Mouse (Mus musculus): ENCODE data around the gene Mmd. TPM values are rescaled to one million over a fixed set of nuclear protein-coding genes. Genes with fewer than 3 reads are reported as not detected.
"Not testable (repeated sequence)": the region's sequence is repeated elsewhere in the genome, so short reads cannot be mapped to it uniquely, and the experiment has no call there.

Mmd gene
- total RNA-seq, 4 experiments from 2014 or later: 184 to 215 (median 198) TPM

GRCm38 (mm10) chr11:90249701-90250141 lies 465 bp downstream of the Mmd start:
- DNase-seq (ENCODE audit: low spot score in 2 of 2): peak in 1 of 2 experiments; percentile 37

GRCm38 (mm10) chr11:90250189-90250588 lies 933 bp downstream of the Mmd start:
- DNase-seq (ENCODE audit: low spot score in 2 of 2): no peak

GRCm38 (mm10) chr11:90250730-90251129 lies 1.5 kb downstream of the Mmd start:
- DNase-seq (ENCODE audit: low spot score in 2 of 2): no peak

- no peak for DNase-seq (ENCODE audit: low spot score in 2 of 2)
These were observed 2.7 kb downstream of the Mmd start for GRCm38 (mm10) chr11:90251923-90252322.

GRCm38 (mm10) chr11:90252366-90252765 lies 3.1 kb downstream of the Mmd start:
- no peak for DNase-seq (ENCODE audit: low spot score in 2 of 2)

GRCm38 (mm10) chr11:90254536-90254935 lies 5.3 kb downstream of the Mmd start:
- DNase-seq (ENCODE audit: low spot score in 2 of 2): no peak

GRCm38 (mm10) chr11:90255687-90256086 lies 6.4 kb downstream of the Mmd start:
- peak in 1 of 2 experiments; percentile 66 for DNase-seq (ENCODE audit: low spot score in 2 of 2)

GRCm38 (mm10) chr11:90256833-90257525 lies 7.7 kb downstream of the Mmd start:
- no peak for DNase-seq (ENCODE audit: low spot score in 2 of 2)

- DNase-seq (ENCODE audit: low spot score in 2 of 2): no peak
These were observed 9.2 kb downstream of the Mmd start for GRCm38 (mm10) chr11:90258321-90258927.

GRCm38 (mm10) chr11:90259071-90259470 lies 9.8 kb downstream of the Mmd start:
- no peak for DNase-seq (ENCODE audit: low spot score in 2 of 2)

- no peak for DNase-seq (ENCODE audit: low spot score in 2 of 2)
These were observed 10.6 kb downstream of the Mmd start for GRCm38 (mm10) chr11:90259826-90260225.

GRCm38 (mm10) chr11:90264180-90264579 lies 14.9 kb downstream of the Mmd start:
- no peak for DNase-seq (ENCODE audit: low spot score in 2 of 2)

GRCm38 (mm10) chr11:90265581-90265980 lies 16.3 kb downstream of the Mmd start:
- DNase-seq (ENCODE audit: low spot score in 2 of 2): no peak

- no peak for DNase-seq (ENCODE audit: low spot score in 2 of 2)
These were observed 19.7 kb downstream of the Mmd start for GRCm38 (mm10) chr11:90268934-90269333.

GRCm38 (mm10) chr11:90269398-90270123 lies 20.3 kb downstream of the Mmd start:
- no peak for DNase-seq (ENCODE audit: low spot score in 2 of 2)

- no peak for DNase-seq (ENCODE audit: low spot score in 2 of 2)
These were observed 21.0 kb downstream of the Mmd start for GRCm38 (mm10) chr11:90270132-90270877.

- DNase-seq (ENCODE audit: low spot score in 2 of 2): no peak
These were observed 24.9 kb downstream of the Mmd start for GRCm38 (mm10) chr11:90274187-90274586.

- no peak for DNase-seq (ENCODE audit: low spot score in 2 of 2)
These were observed 26.4 kb downstream of the Mmd start for GRCm38 (mm10) chr11:90275663-90276062.

GRCm38 (mm10) chr11:90276150-90276549 lies 26.9 kb downstream of the Mmd start:
- DNase-seq (ENCODE audit: low spot score in 2 of 2): no peak

GRCm38 (mm10) chr11:90276561-90276960 lies 27.3 kb downstream of the Mmd start:
- no peak for DNase-seq (ENCODE audit: low spot score in 2 of 2)

- no peak for DNase-seq (ENCODE audit: low spot score in 2 of 2)
These were observed 30.8 kb downstream of the Mmd start for GRCm38 (mm10) chr11:90280069-90280468.

- DNase-seq (ENCODE audit: low spot score in 2 of 2): not testable (repeated sequence)
These were observed 32.7 kb downstream of the Mmd start for GRCm38 (mm10) chr11:90281943-90282342.

All from left cerebral cortex, adult 8-10 months (tissue).